Mouse (Mus musculus): ENCODE measurements around the gene Rbms3.

Gene Rbms3

DNA sequence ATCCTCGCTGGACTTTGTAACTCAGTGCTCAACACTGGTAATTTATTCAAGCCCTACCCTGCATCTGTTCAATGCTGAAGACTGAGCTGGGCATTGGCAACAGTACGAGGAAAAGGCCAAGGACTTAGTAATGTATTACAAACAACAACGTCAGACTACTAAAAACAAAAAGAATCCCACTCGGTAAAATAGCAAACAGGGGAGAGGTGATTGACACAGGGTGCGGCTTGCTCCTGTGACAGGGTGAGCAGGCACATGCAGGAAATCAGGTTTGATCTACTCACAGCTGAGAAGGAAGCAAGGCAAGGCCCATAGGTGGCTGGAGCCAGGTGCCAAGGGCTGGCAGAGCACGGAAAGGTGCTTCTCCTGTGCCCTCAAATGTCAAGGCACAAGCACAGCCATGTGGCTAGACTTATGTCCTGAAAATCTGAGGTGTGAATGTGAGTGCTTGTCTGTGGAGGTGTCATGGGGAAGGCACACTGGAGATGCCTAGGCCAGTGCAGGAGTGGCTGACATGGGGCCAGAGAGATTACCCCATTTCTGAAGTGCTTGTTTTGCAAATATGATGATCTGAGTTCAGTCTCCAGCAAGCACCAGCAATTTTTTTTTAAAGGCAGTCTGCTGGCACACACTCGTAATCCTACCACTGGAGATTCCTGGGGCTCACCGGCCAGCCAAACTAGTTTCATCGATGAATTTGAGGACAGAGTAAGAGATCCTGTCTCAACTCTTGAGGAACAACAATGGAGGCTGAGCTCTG, 251.4 kb downstream of the Rbms3 start:
- intact Hi-C loops (cut with DNase I), result no loop called here

DNA sequence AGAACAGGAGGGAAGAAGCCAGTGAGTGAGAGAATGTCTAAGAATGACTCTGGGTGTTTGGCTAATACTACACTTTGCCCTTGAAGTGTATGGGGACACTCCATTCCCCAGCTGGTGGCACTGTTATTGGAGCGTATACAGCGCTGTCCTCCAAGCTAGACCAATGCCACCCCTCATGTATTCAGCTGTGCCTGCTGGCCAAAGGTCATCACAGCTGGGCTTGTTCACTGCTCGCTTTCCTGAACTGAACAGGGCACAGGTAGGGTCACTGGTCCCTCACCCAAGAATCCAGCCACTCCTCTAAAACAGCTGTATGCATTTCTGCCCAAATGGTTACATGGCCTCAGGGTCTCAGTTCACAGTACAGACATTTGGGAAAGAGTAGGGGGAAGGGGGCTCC, 253.9 kb downstream of the Rbms3 start:
- intact Hi-C loops (cut with DNase I), result no loop called here

DNA sequence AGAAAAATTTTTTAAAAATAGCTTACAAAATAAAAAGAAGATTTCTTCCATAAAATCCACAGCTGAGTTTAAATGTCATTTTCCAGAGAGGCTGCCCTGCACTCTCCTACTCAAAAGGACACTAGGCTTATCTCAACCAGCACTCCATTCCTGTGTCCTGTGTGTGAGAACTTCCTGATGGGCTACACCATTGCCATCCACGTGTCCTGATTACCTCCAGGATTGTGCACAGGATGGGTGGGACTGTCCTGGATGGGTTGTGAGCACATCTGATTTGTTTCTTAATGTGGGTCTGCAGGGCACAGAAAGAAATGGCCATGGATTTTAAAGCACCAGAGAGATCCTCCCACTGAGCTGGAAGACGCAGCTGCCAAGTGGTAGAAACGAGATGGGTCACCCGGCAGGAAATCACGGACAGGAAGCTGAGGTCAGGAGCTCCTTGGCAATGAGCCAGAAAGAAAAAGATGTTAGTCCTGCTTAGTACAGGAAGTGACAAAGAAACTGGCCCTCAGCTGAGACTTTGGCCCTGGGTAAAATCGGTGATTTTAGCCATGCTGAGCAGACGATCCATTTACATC, 256.5 kb downstream of the Rbms3 start:
- intact Hi-C loops (cut with DNase I), result no loop called here

DNA sequence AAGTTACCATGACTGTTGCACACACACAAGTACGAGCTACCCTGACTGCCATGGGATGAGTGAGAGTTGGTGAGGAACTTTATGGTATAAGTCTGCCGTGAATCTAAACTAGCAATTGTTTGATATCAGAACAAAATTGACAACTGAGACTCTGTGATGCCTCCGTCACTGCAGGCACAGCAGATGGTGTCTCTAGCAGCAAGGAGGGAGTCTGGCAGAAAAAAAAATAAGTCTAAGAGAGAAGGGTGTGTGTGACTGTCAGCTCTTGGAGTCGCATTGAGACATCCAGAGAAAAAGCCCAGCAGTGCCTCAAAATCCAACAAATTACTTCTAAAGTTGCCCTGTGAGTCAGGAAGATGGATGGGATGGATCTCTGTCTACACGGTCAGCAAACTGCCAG, 257.7 kb downstream of the Rbms3 start:
- intact Hi-C loops (cut with DNase I), result no loop called here

DNA sequence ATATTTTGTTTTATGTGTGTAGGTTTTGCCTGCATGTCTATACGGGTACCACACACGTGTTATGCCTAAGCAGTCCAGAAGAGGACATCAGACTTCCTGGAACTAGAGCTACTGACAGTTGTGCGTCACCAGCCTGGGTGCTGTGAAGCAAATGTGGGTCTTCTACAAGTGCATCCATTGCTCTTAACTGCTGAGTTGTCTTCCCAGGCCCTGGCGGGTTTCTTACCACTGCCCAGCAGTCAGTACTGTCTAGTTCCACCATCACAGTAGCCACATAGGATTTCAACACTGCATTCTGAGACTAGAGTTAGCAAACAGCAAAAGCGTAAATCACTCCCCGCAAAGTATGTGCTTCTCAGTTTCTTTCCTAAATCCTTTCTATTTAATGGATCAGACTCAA, 259.6 kb downstream of the Rbms3 start:
- intact Hi-C loops (cut with DNase I), result no loop called here

DNA sequence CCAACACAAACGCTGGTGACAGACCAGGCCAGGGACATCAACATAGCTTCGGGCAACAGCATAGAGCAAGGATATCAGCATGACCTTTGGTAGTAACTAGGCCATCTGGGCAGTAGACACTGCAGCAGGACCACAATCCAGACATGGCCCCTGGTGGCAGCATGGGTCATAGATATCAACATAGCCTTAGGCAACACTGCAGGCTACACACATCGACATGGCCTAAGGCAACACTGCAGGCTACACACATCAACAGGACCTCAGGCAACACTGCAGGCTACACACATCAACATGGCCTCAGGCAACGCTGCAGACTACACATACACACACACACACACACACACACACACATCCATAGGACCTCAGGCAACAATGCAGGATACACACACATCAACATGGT, 261.7 kb downstream of the Rbms3 start:
- intact Hi-C loops (cut with DNase I), result no loop called here

DNA sequence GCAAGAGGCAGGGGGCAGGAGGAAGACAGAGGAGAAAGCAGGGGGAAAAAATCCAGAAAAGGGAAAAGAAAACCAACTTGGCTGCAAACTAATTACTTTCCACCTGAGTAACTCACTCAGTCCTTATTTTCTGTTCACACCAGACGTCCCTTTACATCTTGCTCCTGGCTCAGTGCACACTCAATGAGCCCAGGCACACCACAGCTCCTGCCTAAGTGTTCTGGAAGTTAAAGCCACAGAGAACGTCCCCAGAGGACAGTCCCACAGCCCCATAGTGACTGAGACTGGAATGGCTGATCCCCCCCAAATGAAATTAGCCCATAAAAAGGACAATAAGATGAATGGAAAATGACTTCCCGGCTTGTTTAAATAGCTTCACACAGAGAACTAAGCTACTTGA, 265.1 kb downstream of the Rbms3 start:
- intact Hi-C loops (cut with DNase I), result no loop called here

DNA sequence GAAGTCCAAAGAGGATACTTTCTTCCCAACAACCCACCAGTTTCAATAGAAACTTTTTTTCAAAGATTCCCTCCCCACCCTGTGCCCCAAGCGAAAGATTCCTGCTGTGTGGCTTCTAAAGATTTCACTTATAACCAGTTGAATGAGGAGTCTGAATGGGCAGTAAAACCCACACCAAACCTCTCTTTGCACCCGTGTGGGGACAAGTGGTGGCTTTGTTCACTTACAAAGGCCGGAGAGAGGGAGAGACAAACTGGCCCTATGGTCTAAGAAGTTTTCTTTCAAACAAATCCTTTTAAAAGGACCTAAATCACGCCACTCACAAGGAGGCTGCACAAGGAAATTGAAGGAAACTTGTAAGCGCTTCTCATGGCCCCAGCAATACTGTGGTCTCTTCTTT, 268.3 kb downstream of the Rbms3 start:
- intact Hi-C loops (cut with DNase I), result no loop called here

DNA sequence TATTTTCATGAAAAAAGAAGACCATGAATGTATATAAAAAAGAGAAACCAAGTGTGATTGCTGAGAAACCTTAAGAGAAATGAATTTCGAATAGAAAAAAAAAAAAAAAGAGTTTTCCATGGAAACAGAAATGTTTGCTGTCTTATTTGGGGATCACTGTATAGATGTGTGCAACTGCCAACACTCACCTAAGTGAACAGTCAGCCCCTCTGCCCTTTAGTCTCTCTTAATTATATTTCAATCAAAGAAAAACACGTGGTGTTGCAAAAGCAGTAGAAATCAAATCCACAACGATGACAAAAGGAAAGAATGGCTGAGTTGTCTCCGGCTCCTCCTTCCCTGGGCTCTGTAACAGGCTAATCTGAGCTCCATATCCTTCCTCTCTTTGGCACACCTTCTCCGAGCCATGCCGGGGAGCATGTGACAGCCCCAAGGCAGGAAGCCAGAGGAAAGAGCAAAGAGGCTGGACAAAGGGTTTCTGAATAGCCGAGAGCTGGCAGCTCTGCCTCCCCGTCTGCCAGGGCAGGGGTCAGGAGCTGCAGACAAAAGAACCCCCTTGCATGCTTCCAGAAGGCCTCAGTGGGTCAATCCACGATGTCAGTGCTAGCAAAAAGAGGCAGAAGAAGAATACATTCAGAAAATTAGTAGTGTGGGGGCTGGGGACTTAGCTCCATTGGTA, 272.8 kb downstream of the Rbms3 start:
- intact Hi-C loops (cut with DNase I), result no loop called here

DNA sequence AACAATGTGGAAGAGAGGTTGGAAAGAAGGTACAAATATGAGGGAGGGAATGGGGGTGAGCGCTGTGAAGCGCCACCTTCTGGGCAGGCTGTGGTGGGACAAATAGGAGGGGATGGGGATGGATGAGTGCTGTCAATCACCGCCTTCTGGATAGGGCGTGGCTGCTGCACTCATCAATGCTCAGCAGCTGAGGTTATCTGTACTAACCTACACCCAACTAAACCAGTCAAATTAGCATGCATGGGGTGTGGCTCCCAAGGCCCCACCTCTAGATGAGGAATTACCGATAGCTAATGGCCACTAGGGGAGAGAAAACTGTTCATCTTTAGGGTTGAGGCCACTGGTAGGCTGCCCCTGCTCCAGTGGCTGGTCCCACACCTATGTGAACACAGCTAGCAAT, 274.2 kb downstream of the Rbms3 start:
- intact Hi-C loops (cut with DNase I), result no loop called here

DNA sequence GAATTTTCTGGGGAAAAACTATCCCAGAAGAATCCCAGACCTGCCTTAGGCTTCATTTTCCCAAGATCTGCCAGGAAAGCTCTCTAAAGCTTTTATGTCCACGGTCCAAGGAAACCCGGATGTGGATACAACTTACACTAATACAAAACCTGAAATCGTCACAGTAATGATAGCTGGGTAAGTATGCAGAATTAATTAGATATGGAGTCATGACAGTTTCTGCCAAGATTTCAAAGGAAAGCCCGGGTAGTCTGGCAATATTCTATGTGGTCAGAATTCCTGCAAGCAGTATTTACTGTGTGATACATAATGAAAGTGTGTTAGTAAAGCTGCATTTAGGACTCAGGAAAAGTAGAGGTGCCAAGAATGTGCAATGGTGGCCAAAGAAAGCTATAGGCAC, 287.4 kb downstream of the Rbms3 start:
- intact Hi-C loops (cut with DNase I), result no loop called here

DNA sequence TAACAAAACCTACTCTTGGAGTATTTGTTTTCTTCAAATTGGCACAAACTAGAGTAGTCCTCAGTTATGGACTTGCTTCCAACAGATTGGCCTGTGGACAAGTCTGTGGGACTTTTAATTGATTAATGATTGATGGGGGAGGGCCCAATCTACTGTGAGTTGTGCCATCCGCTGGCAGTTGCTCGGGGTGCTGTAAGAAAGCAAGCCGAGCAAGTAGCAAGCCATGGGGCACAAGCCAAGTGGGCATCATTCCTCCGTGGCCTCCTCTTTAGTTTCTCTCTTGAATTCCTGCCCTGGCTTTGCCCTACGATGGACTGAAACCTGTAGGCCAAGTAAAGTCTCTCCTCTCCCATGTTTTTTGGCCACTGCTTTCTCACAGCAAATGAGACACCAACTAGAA, 299.0 kb downstream of the Rbms3 start:
- intact Hi-C loops (cut with DNase I), result no loop called here

DNA sequence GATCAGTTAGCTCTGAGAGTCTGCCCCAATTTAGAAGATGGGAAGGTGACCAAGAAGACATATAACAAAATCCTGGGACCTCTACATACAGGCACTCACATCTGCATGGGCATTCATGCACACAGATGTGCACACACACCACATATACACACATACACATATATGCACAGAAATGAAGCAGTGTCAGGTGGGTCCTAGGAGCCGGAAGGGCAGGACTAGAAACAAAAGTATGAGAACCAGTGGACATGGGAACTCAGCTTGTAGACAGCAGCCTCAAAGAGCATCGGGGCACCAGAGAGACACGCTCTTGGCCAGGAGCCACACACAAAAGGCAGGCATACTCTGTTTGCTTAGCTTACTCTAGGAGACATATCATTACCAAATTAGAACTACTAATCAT, 310.4 kb downstream of the Rbms3 start:
- intact Hi-C loops (cut with DNase I), result no loop called here

DNA sequence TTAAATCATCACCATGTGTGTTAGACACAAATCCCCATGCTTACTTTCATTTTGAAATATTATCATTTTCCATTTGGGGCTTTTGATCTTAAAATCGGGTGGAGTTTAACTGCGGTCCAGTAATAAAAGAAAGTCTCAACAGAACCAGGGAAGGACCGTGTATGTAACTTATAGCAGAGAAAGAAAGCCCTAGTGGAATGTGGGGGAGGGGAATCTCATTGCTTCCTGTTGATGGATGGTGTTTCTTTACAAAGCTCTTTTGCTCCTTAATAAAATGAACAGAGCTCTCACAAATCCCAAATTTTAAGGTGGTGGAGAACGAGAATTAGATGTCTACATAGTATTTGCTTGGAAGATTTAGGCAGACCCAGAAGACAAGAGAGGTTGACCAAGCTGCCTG, 311.3 kb downstream of the Rbms3 start:
- intact Hi-C loops (cut with DNase I), result no loop called here

DNA sequence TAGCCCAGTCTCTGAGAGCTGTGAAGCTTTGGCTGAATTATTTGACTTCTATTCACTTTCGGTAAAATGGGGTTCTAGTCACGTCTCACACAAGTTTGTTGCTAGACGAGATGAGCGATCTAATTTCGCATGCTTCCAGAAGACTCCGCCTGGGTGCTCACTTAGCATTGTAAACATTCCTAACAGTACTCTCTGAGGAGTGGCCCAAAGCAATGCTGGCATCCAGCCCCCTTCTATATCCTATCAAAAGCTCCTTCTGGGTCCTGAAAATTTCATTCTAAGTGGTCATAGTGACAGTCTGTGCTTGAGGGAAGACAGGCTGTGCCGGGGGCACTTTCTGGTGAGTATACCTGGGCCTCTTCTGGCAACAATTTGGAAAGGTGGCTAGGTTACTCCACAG, 312.5 kb downstream of the Rbms3 start:
- intact Hi-C loops (cut with DNase I), result no loop called here

DNA sequence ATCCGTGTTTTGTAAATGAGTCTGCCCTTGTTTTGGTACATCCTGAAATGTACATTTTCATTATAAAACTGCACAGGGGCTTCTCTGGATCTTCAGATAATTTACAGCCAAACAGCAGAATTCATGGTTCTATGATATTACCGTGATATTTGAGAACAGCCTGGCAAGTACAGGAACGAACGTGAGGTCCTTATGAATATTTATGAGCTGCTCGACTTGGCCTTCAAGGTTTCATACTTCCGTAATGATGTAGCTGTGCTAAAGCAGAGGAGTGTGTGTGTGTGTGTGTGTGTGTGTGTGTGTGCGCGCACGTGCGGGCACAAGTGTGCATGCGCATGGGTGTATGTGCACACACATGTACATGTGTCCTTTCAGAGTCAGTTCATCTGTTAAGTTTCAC, 316.1 kb downstream of the Rbms3 start:
- intact Hi-C loops (cut with DNase I), result no loop called here

DNA sequence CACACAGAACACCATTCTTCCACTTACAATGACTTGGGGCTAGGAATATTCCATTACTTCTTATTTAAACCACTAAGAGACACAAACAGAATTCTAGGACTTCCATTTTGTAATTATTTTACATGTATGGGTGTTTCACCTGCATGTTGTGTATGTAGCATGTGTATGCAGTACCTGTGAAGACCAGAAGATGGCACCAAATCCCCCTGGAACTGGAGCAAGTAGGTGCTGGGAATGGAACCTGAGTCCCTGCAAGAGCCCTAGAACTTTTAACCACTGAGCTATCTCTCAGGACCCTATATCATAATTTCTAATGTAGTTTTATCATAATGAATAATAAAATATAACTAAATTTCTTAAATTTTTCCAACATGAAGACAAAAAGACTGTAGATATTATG, 319.9 kb downstream of the Rbms3 start:
- intact Hi-C loops (cut with DNase I), result no loop called here

DNA sequence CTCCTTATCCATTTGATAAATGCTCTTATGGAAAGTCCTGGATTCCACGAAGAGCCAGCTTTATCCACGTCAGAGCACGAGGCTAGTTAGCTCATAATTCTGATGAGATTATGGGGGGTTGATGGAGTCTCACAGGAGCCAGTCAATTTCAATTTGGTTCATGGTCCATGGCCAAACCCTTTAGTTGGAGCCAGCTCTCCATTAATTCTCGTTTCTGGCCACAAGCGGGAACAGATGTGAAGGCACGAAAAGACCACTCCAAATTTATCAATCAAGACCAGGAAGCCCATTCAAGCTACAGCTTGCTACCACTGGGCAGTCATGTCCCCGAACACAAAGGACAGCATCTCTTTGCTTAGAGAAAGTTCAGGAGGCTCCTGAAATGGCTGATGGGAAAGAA, 330.7 kb downstream of the Rbms3 start:
- intact Hi-C loops (cut with DNase I), result no loop called here

DNA sequence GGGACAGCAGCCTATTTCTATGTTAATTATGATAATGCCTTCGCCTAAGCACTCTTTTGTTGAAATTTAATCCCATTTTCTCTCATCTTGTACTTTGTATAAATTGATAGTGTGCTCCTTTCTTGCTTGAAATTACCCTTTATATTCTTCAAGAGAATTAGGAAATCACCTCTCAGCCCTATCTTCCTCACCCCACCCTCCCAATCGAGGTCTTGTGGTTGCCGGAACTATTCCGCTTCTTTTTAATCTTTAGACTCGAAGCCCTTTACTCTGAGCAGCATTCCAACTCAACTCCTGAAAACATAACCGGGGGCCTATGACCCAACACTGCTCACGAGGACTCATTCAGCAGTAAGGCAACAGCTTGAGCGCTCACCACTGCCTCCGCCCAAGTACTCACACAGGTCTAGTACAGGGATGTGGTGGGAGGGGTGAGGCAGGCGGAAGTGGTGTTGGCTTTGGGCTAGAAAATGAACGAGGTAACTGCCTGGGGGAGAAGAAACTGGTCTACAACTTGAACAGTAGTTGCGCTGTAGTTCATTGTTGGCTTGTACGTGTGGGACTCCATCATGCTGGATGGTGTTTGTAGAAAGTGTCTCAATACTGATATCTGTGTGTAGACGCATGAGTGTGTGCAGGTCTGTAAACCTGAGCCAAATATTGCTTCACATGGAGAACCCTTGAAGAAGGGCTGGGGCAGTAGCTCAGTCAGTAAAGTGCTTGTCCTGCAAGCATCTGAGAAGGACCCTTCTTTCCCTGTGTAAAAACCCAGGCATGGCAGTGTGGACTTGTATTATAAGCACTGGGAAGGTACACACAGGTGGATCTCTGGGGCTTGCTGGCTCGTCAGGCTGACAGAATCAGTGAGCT, 331.8 kb downstream of the Rbms3 start:
- intact Hi-C loops (cut with DNase I), result no loop called here

DNA sequence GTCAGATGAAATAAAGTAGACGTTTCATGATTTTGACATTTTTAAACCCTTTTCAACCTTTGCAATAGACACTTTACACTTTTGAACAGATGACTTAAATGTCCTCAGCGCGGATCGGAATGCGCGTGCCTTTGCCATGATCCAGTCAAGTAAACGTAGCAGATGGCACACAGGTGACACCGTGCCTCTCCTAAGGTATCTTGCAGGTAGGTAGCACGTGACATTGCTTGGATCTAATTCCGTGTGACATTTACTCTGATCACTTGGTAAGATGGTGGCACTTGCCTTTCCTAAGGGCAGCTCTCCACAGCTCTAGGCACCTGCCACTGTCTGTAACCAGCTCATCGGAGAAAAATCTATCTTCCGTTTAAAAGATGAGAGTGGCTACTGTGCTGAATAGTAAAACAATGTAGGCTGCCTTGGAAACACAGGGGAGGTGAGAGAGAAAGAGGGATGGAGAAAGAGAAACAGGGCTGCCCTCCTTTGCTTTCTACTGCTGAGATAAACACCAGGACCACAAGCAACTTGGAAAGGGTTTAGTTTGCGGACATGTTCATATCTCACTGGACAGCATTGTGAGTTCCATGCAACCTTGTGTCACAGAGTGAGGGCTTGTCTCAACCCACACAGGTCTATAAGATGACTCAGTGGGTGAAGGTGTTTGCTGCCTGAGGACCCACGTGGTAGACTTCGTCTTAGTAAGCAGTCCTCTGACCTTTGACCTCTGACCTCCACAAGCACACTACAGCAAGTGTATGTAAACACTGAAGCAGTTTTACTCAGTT, 338.5 kb downstream of the Rbms3 start:
- intact Hi-C loops (cut with DNase I), result no loop called here

DNA sequence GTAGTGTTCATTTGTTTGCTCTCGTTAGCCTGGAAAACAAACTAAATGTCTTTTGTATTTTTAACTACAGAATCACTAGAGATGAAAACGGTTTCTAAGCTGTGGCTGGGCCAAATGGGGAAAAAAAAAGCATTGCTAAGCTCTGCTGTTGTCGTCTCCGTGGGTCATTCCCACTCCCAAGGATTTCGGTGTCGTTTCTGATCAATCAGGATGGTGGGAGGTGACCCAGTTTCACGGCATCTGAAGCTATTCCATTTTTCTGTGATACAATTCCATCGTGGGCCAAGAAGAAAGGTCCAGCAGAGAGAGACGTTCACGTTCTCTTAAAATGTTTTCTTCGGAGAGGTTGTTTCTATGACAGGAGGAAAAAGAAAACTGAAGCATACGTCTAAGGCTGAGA, 354.9 kb downstream of the Rbms3 start:
- intact Hi-C loops (cut with DNase I), result no loop called here
